Mouse (Mus musculus): ENCODE measurements around the gene Plekhg2. TPM values are rescaled to one million over a fixed set of nuclear protein-coding genes. Genes with fewer than 3 reads are reported as not detected.
"Not testable (repeated sequence)": the region's sequence is repeated elsewhere in the genome, so short reads cannot be mapped to it uniquely, and the experiment has no call there.

Gene Plekhg2
- polyA plus RNA-seq, 1 experiment: 37.5 TPM

DNA sequence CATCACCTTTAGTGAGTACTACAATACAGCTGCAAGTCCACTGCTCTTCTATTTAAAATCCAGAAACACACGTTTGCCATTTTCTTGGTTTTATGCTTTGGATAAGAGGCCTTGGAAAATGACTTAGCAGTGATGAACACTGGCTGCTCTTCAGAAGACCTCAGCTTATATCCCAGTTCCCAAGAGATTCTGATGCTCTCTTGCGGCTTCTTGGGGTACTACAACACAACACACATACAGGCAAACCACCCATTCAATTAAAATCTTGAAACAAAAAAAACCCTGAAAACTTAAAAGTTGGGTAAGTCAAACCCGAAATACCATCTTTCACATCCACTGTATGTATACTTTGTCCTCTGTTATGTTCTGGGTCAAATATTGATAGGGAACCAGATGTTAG lies 25.6 kb upstream of the Plekhg2 start:
- H3K4me3 ChIP-seq (replicated peaks; ENCODE audit: extremely low read depth, low read depth, low read length): no peak overlapping the region
- no peak for DNase-seq
- peaks cover 5% of the 10 kb centered on the region; the same call in 1 of the 2 replicates for H3K4me1 ChIP-seq (ENCODE audit: control insufficient read depth, insufficient read depth, low read length)
- 56% methylated on average over 3 of the region's 3 CpGs for WGBS
- TF ChIP-seq CTCF (IDR thresholded peaks at IDR 0.05; ENCODE audit: insufficient read depth, low read length) (no peak), POLR2A (IDR thresholded peaks at IDR 0.05; ENCODE audit: borderline replicate concordance, extremely low read depth, low read depth, low read length) (no peak)

DNA sequence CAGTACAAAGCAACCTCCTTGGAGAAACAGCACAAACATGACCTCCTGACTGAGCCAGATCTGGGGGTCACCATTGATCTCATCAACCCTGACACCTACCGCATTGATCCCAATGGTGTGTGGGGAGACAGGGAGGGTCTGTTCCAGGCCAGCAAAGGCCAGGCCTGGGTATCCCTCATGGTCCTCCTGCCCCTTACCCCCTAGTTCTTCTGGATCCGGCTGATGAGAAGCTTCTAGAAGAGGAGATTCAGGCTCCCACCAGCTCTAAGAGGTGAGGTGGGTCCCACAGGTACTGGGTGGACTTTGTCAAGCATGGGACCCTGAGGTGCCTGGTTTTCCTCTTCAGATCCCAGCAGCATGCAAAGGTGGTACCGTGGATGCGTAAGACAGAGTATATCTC lies 23.0 kb upstream of the Plekhg2 start:
- TF ChIP-seq POLR2A (IDR thresholded peaks at IDR 0.05; ENCODE audit: borderline replicate concordance, extremely low read depth, low read depth, low read length): no peak
- TF ChIP-seq CTCF (IDR thresholded peaks at IDR 0.05; ENCODE audit: insufficient read depth, low read length): no peak
- DNase-seq: no peak
- peaks cover 10% of the 10 kb centered on the region; the same call in 1 of the 2 replicates for H3K4me1 ChIP-seq (ENCODE audit: control insufficient read depth, insufficient read depth, low read length)
- WGBS: 98% methylated on average over 4 of the region's 4 CpGs
- no peak overlapping the region for H3K4me3 ChIP-seq (replicated peaks; ENCODE audit: extremely low read depth, low read depth, low read length)

- Histone ChIP-seq H3K4me1 (ENCODE audit: control insufficient read depth, insufficient read depth, low read length) (peaks cover 10% of the 10 kb centered on the region; the same call in 1 of the 2 replicates), H3K4me3 (replicated peaks; ENCODE audit: extremely low read depth, low read depth, low read length) (peak overlapping the region; percentile 81)
- TF ChIP-seq POLR2A (IDR thresholded peaks at IDR 0.05; ENCODE audit: borderline replicate concordance, extremely low read depth, low read depth, low read length) (no peak), CTCF (IDR thresholded peaks at IDR 0.05; ENCODE audit: insufficient read depth, low read length) (no peak)
- no peak for DNase-seq
- 6% methylated on average over 22 of the region's 22 CpGs for WGBS
Measured at GRCm38 (mm10) chr7:28393272-28393951, 21.0 kb upstream of the Plekhg2 start.

- peaks cover 10% of the 10 kb centered on the region; the same call in 1 of the 2 replicates for H3K4me1 ChIP-seq (ENCODE audit: control insufficient read depth, insufficient read depth, low read length)
- TF ChIP-seq POLR2A (IDR thresholded peaks at IDR 0.05; ENCODE audit: borderline replicate concordance, extremely low read depth, low read depth, low read length) (peak; percentile 99), CTCF (IDR thresholded peaks at IDR 0.05; ENCODE audit: insufficient read depth, low read length) (no peak)
- DNase-seq: peak; percentile 93
- H3K4me3 ChIP-seq (replicated peaks; ENCODE audit: extremely low read depth, low read depth, low read length): peak within 1 kb of the TSS; percentile 81
- WGBS: under 1% methylated on average over 58 of the region's 58 CpGs
Measured at GRCm38 (mm10) chr7:28392429-28393271, 20.3 kb upstream of the Plekhg2 start, which contains the start of the genes Med29 and Paf1. Gene Med29, minus strand, starts transcription at chr7:28392708. Gene Paf1, plus strand, starts transcription at chr7:28392951.

- WGBS: 95% methylated on average over 3 of the region's 3 CpGs
- TF ChIP-seq CTCF (IDR thresholded peaks at IDR 0.05; ENCODE audit: insufficient read depth, low read length): no peak
- no peak for TF ChIP-seq POLR2A (IDR thresholded peaks at IDR 0.05; ENCODE audit: borderline replicate concordance, extremely low read depth, low read depth, low read length)
- no peak for DNase-seq
Measured at GRCm38 (mm10) chr7:28390331-28390730, 17.9 kb upstream of the Plekhg2 start.

GRCm38 (mm10) chr7:28387384-28387783 lies 15.0 kb upstream of the Plekhg2 start:
- H3K4me1 ChIP-seq (ENCODE audit: control insufficient read depth, insufficient read depth, low read length): peaks cover 22% of the 10 kb centered on the region
- H3K4me3 ChIP-seq (replicated peaks; ENCODE audit: extremely low read depth, low read depth, low read length); DNase-seq: not testable (repeated sequence)
- WGBS: 79% methylated on average over 7 of the region's 7 CpGs

More at GRCm38 (mm10) chr7:28390331-28390730, 17.9 kb upstream of the Plekhg2 start:
- Histone ChIP-seq H3K4me3 (replicated peaks; ENCODE audit: extremely low read depth, low read depth, low read length) (no peak overlapping the region), H3K4me1 (ENCODE audit: control insufficient read depth, insufficient read depth, low read length) (peaks cover 15% of the 10 kb centered on the region)

- not testable (repeated sequence) for H3K4me3 ChIP-seq (replicated peaks; ENCODE audit: extremely low read depth, low read depth, low read length); DNase-seq
- peaks cover 22% of the 10 kb centered on the region for H3K4me1 ChIP-seq (ENCODE audit: control insufficient read depth, insufficient read depth, low read length)
- WGBS: 67% methylated on average over 6 of the region's 6 CpGs
Measured at GRCm38 (mm10) chr7:28386877-28387276, 14.5 kb upstream of the Plekhg2 start.

DNA sequence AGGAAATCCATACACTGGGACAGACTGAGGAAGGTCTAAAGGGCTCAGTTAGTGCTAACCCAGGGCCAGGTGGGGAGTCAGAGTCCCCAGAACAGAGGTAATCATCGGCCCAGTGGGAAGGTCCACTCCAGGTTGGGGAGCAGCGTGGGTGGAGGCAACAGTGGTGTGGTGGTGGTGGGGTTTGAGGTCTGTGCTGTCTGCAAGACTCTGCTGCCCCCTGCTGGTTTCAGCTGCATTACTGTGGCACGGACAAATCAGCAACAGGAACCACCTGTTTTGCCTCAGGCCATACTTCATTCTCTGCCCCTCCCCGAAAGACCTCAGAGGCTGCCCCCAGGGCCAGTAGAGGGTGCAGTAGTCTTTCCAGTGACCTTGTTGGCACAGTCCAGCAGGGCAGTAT lies 14.1 kb upstream of the Plekhg2 start:
- 1% methylated on average over 4 of the region's 4 CpGs for WGBS
- TF ChIP-seq POLR2A (IDR thresholded peaks at IDR 0.05; ENCODE audit: borderline replicate concordance, extremely low read depth, low read depth, low read length): no peak; the same call in 1 of the 2 replicates
- peak; percentile 96 for TF ChIP-seq CTCF (IDR thresholded peaks at IDR 0.05; ENCODE audit: insufficient read depth, low read length)
- Histone ChIP-seq H3K4me1 (ENCODE audit: control insufficient read depth, insufficient read depth, low read length) (peaks cover 19% of the 10 kb centered on the region), H3K4me3 (replicated peaks; ENCODE audit: extremely low read depth, low read depth, low read length) (no peak overlapping the region)
- peak; percentile 83 for DNase-seq

GRCm38 (mm10) chr7:28386007-28386406 lies 13.6 kb upstream of the Plekhg2 start:
- peaks cover 19% of the 10 kb centered on the region for H3K4me1 ChIP-seq (ENCODE audit: control insufficient read depth, insufficient read depth, low read length)
- TF ChIP-seq POLR2A (IDR thresholded peaks at IDR 0.05; ENCODE audit: borderline replicate concordance, extremely low read depth, low read depth, low read length): peak; percentile 21; the same call in 1 of the 2 replicates
- TF ChIP-seq CTCF (IDR thresholded peaks at IDR 0.05; ENCODE audit: insufficient read depth, low read length): no peak
- H3K4me3 ChIP-seq (replicated peaks; ENCODE audit: extremely low read depth, low read depth, low read length): no peak overlapping the region
- peak; percentile 48 for DNase-seq
- WGBS: 57% methylated on average over 7 of the region's 7 CpGs
